Mouse (Mus musculus): ENCODE measurements around the gene Pdcd1.
"Not testable (repeated sequence)": the region's sequence is repeated elsewhere in the genome, so short reads cannot be mapped to it uniquely, and the experiment has no call there.

Pdcd1 gene

DNA sequence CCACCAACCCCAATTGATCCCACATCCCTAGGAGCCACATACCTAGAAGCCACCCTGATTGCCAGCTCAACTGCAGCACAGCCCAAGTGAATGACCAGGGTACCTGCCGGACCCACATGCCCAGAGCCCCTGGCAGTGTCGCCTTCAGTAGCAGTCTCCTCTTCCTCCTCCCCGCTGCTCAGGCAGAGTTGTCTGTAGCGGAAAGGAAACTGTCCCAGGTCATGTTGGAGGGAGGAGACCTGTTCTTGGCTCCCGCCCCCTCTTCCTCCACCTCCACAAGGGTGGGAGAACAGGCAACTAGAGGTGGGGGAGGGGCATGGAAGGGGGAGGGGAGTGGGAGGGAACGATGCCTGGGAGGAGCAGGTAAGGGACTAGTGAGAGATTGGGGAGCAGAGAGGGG lies at the start of gene Pdcd1:
Gene Pdcd1 (minus strand): TSS at position 181 of the 400 bp plus-strand sequence.
- no peak for DNase-seq (ENCODE audit: low spot score in 2 of 2)

DNA sequence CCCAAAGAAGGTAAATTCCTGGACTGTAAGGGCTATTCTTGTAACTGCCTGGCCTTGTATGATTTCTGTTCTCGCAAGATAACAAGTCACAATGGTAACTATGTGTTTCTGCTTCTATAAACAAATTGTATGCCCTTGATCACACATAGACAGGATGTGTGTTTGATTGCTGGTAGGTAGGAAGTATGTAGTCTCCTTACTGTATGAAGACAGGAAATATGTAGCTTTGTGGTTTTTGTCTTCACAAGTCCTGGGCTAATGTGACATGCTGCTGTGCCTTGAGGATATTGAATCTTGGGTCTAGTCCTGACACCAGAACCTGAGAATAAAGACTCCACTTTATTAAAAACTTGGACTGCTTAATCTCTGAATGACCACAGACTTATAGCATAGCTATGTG lies 39.4 kb upstream of the Pdcd1 start:
- DNase-seq (ENCODE audit: low spot score in 2 of 2) = no peak

GRCm38 (mm10) chr1:94086311-94086898 lies 34.1 kb upstream of the Pdcd1 start:
- no peak for DNase-seq (ENCODE audit: low spot score in 2 of 2)

DNA sequence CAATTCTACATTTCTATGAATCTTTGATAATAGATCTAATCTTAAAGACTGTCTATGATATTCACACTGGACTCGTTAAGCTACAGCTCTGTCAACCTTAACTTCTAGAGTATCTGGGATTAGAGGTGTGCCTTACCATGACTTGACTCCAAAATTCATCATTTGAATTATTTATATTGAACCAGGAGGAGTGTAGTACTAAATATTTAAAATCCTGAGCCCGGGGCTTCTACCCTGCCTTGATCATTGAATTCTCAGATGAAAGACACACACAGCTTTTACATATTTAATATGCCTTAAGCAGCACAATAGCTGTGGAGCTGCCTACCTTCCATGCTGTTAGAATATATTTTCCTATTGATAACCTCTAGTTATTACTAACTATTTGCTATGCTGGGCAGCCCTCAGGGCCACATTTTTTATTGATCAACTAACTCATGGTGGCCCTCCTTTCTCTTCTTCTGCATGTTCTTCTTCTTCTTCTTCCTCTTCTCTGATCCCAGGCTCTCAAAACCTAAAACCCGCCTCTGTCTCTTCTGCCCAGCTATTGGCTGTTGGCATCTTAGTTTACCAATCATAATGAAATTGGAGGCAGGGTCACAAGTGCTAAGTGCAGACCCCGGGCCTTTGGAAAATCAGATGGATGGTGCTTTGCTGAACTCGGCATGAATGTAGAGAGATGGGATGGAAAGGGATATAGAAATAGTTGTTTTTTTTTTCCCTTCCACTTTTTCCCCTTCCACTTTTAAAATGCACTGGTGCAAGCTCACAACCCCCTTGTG lies 33.2 kb upstream of the Pdcd1 start:
- no peak for DNase-seq (ENCODE audit: low spot score in 2 of 2)

GRCm38 (mm10) chr1:94081761-94082160 lies 29.4 kb upstream of the Pdcd1 start:
- DNase-seq (ENCODE audit: low spot score in 2 of 2) = no peak

- no peak for DNase-seq (ENCODE audit: low spot score in 2 of 2)
Measured at GRCm38 (mm10) chr1:94081191-94081590, 28.8 kb upstream of the Pdcd1 start.

GRCm38 (mm10) chr1:94080718-94081117 lies 28.4 kb upstream of the Pdcd1 start:
- DNase-seq (ENCODE audit: low spot score in 2 of 2) = no peak

GRCm38 (mm10) chr1:94078835-94079440 lies 26.6 kb upstream of the Pdcd1 start:
- peak; percentile 83 to 95 for DNase-seq (ENCODE audit: low spot score in 2 of 2)

GRCm38 (mm10) chr1:94078314-94078713 lies 26.0 kb upstream of the Pdcd1 start:
- no peak for DNase-seq (ENCODE audit: low spot score in 2 of 2)

- DNase-seq (ENCODE audit: low spot score in 2 of 2) = no peak
Measured at GRCm38 (mm10) chr1:94076702-94077101, 24.3 kb upstream of the Pdcd1 start.

- DNase-seq (ENCODE audit: low spot score in 2 of 2) = no peak
Measured at GRCm38 (mm10) chr1:94074756-94075155, 22.4 kb upstream of the Pdcd1 start.

DNA sequence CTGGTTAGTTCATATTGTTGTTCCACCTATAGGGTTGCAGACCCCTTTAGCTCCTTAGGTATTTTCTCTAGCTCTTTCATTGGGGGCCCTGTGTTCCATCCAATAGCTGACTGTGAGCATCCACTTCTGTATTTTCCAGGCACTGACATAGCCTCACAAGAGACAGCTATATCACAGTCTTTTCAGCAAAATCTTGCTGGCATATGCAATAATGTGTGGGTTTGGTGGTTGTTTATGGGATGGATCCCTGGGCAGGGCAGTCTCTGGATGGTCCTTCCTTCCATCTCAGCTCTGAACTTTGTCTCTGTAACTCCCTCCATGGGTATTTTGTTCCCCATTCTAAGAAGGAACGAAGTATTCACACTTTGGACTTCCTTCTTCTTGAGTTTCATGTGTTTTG lies 5.9 kb upstream of the Pdcd1 start:
- not testable (repeated sequence) for DNase-seq (ENCODE audit: low spot score in 2 of 2)

- DNase-seq (ENCODE audit: low spot score in 2 of 2) = no peak
Measured at GRCm38 (mm10) chr1:94057401-94057800, 5.0 kb upstream of the Pdcd1 start.

DNA sequence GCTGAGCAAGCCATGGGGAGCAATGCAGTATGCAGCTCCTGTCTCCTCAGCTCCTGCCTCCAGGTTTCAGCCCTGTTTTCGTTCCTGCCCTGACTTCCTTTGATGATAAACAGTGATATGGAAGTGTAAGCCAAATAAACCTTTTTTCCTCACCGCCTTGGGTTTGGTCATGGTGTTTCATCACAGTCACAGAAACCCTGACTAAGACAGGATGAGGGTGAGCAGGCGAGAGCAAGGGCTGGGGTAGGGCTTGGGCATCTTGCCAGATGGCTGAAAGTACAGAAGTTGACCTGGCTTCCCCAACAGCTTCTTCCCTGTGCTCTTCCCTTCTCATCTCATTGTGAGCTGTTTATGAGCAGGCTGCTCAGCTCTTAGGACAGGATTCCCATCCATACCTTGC lies 3.6 kb upstream of the Pdcd1 start:
- no peak for DNase-seq (ENCODE audit: low spot score in 2 of 2)

DNA sequence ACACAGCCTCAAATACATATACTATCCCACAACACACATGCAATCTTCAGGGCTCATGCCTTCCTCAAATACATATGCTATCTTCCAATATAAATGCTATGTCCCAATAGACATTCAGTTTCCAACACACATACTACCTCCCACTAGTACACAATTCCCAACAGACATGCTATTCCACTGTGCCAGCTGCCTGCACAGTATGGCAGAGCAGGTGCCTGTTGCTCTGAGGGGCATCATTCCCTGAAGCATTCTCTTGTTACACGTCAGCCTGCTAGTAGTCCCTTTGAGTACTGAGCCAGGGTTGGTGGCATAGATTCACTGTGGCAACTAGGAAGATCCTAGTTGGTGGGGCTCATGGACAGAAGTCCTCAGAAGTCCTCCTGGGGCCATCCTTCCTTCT lies 2.1 kb upstream of the Pdcd1 start:
- DNase-seq (ENCODE audit: low spot score in 2 of 2) = no peak

GRCm38 (mm10) chr1:94053530-94054216 lies 1.3 kb upstream of the Pdcd1 start:
- DNase-seq (ENCODE audit: low spot score in 2 of 2) = peak; percentile 80 to 89

DNA sequence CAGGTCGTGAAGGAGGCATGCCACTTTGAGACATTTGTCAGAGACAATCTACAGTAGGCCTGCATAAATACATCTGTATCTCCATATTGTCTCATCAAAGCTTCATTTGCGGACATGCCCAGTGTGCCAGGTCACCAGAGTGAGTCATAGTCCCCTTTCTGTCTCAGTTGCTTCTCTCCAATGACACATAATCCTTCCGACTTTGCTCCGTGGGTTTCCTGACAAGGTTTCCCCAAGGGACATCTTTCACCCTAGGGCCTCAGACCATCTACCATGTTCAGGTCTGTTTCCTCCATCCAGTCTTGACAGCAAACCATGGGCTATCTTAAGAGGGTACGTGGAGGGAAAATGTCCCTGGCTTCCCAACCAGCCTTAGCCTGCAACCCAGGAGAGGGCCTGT lies 1.2 kb downstream of the Pdcd1 start:
- no peak for DNase-seq (ENCODE audit: low spot score in 2 of 2)

- DNase-seq (ENCODE audit: low spot score in 2 of 2) = no peak
Measured at GRCm38 (mm10) chr1:94046544-94046943, 5.8 kb downstream of the Pdcd1 start.

- DNase-seq (ENCODE audit: low spot score in 2 of 2) = no peak
Measured at GRCm38 (mm10) chr1:94045559-94045958, 6.8 kb downstream of the Pdcd1 start.

DNA sequence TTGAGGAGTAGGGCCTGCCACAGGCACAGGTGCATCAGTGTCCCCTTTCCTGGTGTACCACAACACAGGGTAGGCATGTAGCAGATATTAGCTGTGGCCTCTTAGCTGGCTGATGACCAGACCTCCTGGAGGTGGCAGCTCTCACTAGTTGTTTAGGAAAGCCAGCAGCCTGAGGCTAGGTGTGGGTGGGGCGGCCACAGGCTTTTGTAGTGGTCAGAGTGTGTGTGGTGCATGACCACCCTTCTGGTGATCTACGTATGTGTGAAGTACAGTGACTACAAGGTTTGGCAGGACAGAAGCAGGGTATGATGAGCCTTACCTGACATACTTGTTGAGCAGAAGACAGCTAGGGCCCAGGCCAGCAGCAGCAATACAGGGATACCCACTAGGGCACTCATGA lies 12.0 kb downstream of the Pdcd1 start:
- DNase-seq (ENCODE audit: low spot score in 2 of 2) = no peak

DNA sequence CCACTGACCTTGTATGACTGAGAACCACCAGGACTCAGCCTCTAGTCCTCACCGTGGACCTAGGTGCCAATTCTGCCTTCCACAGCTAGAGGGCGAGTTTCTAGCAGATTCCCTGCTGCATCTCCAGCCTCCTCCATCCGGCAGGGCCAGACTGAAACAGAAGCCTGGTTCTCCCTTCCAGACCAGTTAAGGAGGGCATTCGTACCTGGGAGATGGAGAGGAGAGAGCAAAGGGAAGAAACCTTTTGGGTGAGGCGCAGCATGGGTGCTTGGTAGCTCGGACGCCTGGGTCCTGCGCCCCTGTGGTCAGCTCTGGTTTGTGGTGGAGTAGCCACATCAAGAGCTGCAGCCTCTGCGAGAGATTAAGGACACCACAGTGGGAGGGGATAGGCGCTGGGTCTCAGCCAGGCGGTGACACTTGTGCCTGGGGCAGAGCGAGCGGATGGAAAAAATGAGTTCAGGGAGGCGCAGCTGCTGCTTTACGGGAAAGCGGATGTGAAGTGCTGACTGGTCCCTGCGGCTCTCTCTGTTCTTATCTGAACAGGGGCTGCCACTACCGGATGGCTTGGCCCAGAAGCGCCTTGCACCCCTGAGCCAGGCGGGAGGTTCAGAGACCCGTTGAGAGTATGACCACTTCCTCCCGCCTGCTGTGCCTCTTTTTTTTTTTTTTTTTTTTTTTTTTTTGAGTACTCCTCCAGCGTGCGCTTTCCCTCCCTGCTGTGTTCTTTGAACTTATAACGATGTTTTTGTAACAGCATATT lies 17.2 kb downstream of the Pdcd1 start:
- DNase-seq (ENCODE audit: low spot score in 2 of 2) = peak; percentile 79 to 89
